ENCODE assay signal across 9 mouse cellular contexts in the genomic region with DNA sequence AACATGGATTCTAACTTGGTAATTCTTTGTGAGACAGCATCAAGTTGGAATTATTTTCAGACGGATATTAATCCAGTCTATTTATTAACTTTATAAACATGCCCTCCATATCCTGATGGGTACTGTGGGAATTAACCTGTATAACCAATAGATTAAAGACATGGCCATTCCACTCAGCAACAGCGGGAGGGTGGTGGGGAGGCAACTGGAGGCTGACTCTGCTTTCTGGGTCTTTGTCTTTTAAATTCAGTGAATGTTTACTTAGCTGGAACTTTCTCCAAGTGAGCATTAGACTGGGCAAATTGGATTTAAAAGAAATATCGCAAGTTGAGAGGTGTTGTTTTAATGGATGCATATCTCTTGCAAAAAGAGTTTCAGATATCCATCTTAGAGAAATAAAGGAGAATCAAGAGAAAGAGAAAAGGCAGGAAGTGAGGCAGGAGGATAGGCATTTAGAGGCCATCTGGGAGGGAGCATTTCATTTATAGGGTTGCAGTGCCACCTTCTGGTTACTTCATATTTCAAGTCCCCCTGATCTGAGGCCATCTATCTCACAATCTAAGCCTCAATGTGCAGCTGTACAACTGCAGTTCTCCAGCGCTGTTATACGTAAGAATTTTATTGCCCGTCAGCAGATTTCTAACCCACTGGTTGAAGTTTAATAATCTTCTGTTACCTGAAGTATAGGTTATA.
DNase-seq lines count a peak whose midpoint lies in the region; ATAC-seq lines count a peak whose summit lies in the region.
"Had no signal": no experiment of that assay in that cellular context is flagged by ENCODE, and none has a peak within 500 bp of the region (broad histone marks: within the 10 kb centered on the region; RNA-seq: fewer than 3 reads in every experiment).

No protein-coding gene starts in this region.

- H3K4me1 ChIP-seq in limb, embryonic 10.5 days, result peaks cover 35% of the 10 kb centered on the region

- H3K36me3 ChIP-seq in limb, embryonic 10.5 days, result no peaks in the 10 kb centered on the region

- no peak overlapping the region for H3K4me3 ChIP-seq in limb, embryonic 10.5 days
- H3K4me3 ChIP-seq: myocyte had no signal

- peak overlapping the region; percentile 73 for H3K27ac ChIP-seq in limb, embryonic 10.5 days

- no peak for ATAC-seq in inflammation-experienced regulatory T-cells, adult 6 months

- DNase-seq in urinary bladder, postnatal 14 days (ENCODE audit: low spot score), result peak; percentile 52
- no peak for DNase-seq in urinary bladder, adult 2 months (ENCODE audit: low spot score)
- peak; percentile 40 for DNase-seq in cerebellum, adult 9-10 months
- DNase-seq in forelimb bud, embryonic 11.5 days (ENCODE audit: low read depth, low spot score), result peak; percentile 89
- peak; percentile 9 for DNase-seq in kidney, adult 11 months
- peak; percentile 63 for DNase-seq in limb, embryonic 10.5 days (ENCODE audit: low spot score)
- peak; percentile 50 for DNase-seq in naive thymus-derived CD4-positive, alpha-beta T cell, adult 2 months (ENCODE audit: low read depth)

- WGBS in limb, embryonic 10.5 days, result 21% methylated on average over 6 of the region's 6 CpGs

- no peaks in the 10 kb centered on the region for H3K9me3 ChIP-seq in limb, embryonic 10.5 days (replicated peaks)

- H3K27me3 ChIP-seq in limb, embryonic 10.5 days (ENCODE audit: low read depth, poor library complexity, severe bottlenecking), result peaks cover 32% of the 10 kb centered on the region
